Mouse (Mus musculus) ES-Bruce4 (cell line): ENCODE results near the gene Hat1.

Experiments used
- CTCF ChIP-seq: IDR thresholded peaks from one replicate; pipeline ENCODE4 v1.8.1; 2011; ENCODE audit warnings: low read depth, low read length
- POLR2A ChIP-seq: IDR thresholded peaks from one replicate; pipeline ENCODE4 v1.8.1; 2011; ENCODE audit warnings: low read length; ENCODE audit not compliant: insufficient read depth

- TF ChIP-seq CTCF (no peak), POLR2A (no peak)
These were observed 69.9 kb downstream of the Hat1 start for GRCm38 (mm10) chr2:71458624-71459023.
